Mouse (Mus musculus) heart, embryonic 14.5 days (tissue): ENCODE results near the gene Bcl9l. TPM values are rescaled to one million over a fixed set of nuclear protein-coding genes. Genes with fewer than 3 reads are reported as not detected.
A peak's percentile ranks its signal among the peaks of the same experiment; 100 is the strongest.

Source experiments
- ATAC-seq: fragments of 200-750 bp; cut with Nextera tagmentation; 2 replicates; pipeline ENCODE4 v1.8.0; 2017; ENCODE audit warnings: low read depth, moderate TSS enrichment; ENCODE audit not compliant: insufficient number of reproducible peaks, insufficient read depth, low FRiP score
- H3K27ac ChIP-seq, 2 experiments: fragments of 200-500 bp in 1 of 2; fragments of 300-500 bp in 1 of 2; sonication (generic) in 1 of 2; replicated peaks in 1 of 2; 2 replicates each; pipeline ENCODE4 v1.5.1; 2012 to 2014; ENCODE audit warnings: low read depth in 2 of 2, low read length in 2 of 2, control low read depth in 1 of 2, mild to moderate bottlenecking in 1 of 2, mixed read lengths in 1 of 2; ENCODE audit not compliant: control insufficient read depth in 1 of 2, insufficient read depth in 1 of 2
- H3K27me3 ChIP-seq: fragments of 300-500 bp; sonication (generic); 2 replicates; pipeline ENCODE4 v1.6.1; 2014; ENCODE audit warnings: mild to moderate bottlenecking, low read length, control low read depth; ENCODE audit not compliant: control insufficient read depth, insufficient read depth
- H3K36me3 ChIP-seq: fragments of 300-500 bp; sonication (generic); 2 replicates; pipeline ENCODE4 v1.6.1; 2014; ENCODE audit warnings: mild to moderate bottlenecking, control low read depth, low read length, mixed read lengths; ENCODE audit not compliant: control insufficient read depth, insufficient read depth
- H3K4me1 ChIP-seq, 2 experiments: fragments of 200-500 bp in 1 of 2; fragments of 300-500 bp in 1 of 2; sonication (generic) in 1 of 2; 2 replicates each; pipeline ENCODE4 v1.6.1; 2012 to 2014; ENCODE audit warnings: low read length in 2 of 2, control low read depth in 1 of 2, mixed read lengths in 1 of 2; ENCODE audit not compliant: control insufficient read depth in 2 of 2, insufficient read depth in 2 of 2
- H3K4me2 ChIP-seq: fragments of 300-500 bp; sonication (generic); 2 replicates; pipeline ENCODE4 v1.6.1; 2014; ENCODE audit warnings: mild to moderate bottlenecking, low read length
- H3K4me3 ChIP-seq, 2 experiments: fragments of 200-500 bp in 1 of 2; fragments of 300-500 bp in 1 of 2; sonication (generic) in 1 of 2; 2 replicates each; pipeline ENCODE4 v1.5.1; 2012 to 2014; ENCODE audit warnings: low read length in 2 of 2, mild to moderate bottlenecking in 2 of 2, control low read depth in 1 of 2, low read depth in 1 of 2, moderate library complexity in 1 of 2; ENCODE audit not compliant: control insufficient read depth in 1 of 2, insufficient read depth in 1 of 2
- H3K9ac ChIP-seq: fragments of 300-500 bp; sonication (generic); 2 replicates; pipeline ENCODE4 v1.6.1; 2014; ENCODE audit warnings: mild to moderate bottlenecking, low read length
- H3K9me3 ChIP-seq: fragments of 300-500 bp; sonication (generic); 2 replicates; pipeline ENCODE4 v1.6.1; 2016; ENCODE audit warnings: low read length, control low read depth; ENCODE audit not compliant: control insufficient read depth
- WGBS: fragments of 180-500 bp; shearing (Covaris S2); extraction: QIAGEN DNeasy Blood & Tissue Kit; methylation state at CpG from one replicate; pipeline ENCODE4 v1.1.7; 2014; 5-methylcytosine and 5-hydroxymethylcytosine counted together
- polyA plus RNA-seq: library from polyadenylated mRNA; unstranded; fragments of >200 nt; fragmentation: Nextera tagmentation; extraction: Ambion mirVana; gene quantifications from 2 replicates; pipeline ENCODE4 v1.2.1, GENCODE M21; 2014

Bcl9l gene
- polyA plus RNA-seq, 1 experiment from 2014 or later, result 12.5 TPM

DNA sequence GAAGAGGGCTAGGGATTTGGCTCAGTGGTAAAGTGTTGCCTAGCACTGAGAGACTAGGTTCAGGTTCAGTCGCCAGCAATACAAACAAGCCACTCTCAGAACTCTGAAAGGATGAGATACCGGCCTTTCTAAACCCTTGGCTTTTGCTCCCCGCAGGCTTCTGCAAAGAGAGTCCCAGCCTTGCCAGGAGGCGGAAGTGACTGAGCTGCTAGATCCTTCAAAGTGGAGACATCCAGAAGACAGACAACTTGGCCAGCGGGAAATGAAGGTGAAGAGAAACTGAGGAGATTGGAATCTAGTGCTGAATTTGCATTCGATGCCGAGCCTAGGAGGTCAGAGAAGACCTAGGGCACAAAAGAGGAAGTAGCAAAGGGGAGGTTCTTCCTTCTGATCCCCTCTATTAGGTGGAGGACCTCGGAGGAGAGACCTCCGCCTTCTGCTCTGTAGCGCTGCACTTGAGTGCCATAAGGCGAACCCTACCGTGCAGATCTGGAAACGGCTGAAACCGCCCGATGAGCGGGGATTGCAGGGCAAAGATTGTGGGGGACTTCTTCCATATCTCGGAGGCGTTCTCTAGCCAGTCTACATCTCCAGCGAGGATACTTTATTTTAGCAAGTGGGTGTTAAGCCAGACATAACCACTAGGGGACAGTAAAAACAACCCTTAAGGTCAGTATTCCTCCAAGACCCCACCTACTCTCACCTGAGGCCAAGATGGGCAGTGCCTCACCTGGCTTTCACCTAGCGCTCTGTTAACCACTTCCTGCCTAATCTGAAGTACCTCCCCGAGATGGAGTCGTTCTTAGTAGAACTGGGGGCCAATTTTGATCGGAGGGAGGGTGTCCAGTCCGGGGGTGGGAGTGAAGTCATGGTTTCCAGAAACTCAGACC lies 5.0 kb upstream of the Bcl9l start:
- Histone ChIP-seq H3K36me3 (no peaks in the 10 kb centered on the region), H3K27me3 (no peaks in the 10 kb centered on the region), H3K4me2 (peak overlapping the region; percentile 99), H3K4me1 (peaks cover 6 to 33% of the 10 kb centered on the region in 2 experiments), H3K27ac (peak overlapping the region; percentile 81 to 98), H3K9ac (peak overlapping the region; percentile 89), H3K4me3 (peak overlapping the region; percentile 63 to 66), H3K9me3 (no peaks in the 10 kb centered on the region)
- ATAC-seq, result no peak
- 5% methylated on average over 24 of the region's 24 CpGs for WGBS

DNA sequence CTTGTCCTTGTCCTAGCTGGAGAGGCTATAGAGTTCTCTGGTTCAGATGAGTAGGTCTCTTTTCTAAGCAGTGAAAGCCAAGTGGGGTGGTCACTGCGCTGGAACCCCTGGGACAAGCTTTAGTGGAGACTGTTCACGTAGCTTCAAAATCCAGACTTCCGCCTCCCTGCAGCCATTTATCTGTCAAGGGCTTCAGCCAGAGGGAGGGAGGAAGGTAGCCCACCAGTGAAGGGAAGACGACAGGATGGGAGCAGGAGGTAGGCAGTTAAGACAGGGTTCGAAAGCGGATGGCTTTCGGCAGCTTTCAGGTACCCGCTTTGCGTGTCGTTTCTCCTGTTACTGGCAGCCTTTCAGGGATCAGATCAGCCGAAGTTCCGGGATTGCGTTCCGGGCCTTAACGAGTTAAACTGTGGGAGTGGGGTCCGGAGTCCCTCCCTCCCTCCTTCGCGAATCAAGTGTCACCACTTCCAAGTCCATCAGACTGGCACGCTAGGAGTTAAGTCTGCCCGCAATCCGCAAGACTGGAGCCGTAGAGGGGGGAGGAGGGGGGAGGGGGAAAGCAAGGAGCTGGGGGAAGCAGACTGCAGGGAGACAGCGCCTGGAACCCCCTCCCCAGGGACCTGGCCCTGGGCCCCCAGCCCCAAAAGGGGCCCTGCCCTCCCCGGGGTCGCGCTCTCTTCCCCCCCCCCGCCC lies 4.2 kb upstream of the Bcl9l start:
- peak overlapping the region; percentile 63 to 66 for H3K4me3 ChIP-seq
- WGBS, result 0% methylated on average over 23 of the region's 27 CpGs
- peak overlapping the region; percentile 89 for H3K9ac ChIP-seq

GRCm38 (mm10) chr9:44478959-44479605 lies 3.5 kb upstream of the Bcl9l start:
- peak; percentile 40 for ATAC-seq
- H3K9ac ChIP-seq, result peak overlapping the region; percentile 89

More for the DNA sequence above, 4.2 kb upstream of the Bcl9l start:
- Histone ChIP-seq H3K27ac (peak overlapping the region; percentile 81 to 98), H3K4me2 (peak overlapping the region; percentile 99), H3K4me1 (peaks cover 6 to 33% of the 10 kb centered on the region in 2 experiments), H3K27me3 (no peaks in the 10 kb centered on the region), H3K36me3 (no peaks in the 10 kb centered on the region), H3K9me3 (no peaks in the 10 kb centered on the region)
- ATAC-seq, result peak; percentile 31

DNA sequence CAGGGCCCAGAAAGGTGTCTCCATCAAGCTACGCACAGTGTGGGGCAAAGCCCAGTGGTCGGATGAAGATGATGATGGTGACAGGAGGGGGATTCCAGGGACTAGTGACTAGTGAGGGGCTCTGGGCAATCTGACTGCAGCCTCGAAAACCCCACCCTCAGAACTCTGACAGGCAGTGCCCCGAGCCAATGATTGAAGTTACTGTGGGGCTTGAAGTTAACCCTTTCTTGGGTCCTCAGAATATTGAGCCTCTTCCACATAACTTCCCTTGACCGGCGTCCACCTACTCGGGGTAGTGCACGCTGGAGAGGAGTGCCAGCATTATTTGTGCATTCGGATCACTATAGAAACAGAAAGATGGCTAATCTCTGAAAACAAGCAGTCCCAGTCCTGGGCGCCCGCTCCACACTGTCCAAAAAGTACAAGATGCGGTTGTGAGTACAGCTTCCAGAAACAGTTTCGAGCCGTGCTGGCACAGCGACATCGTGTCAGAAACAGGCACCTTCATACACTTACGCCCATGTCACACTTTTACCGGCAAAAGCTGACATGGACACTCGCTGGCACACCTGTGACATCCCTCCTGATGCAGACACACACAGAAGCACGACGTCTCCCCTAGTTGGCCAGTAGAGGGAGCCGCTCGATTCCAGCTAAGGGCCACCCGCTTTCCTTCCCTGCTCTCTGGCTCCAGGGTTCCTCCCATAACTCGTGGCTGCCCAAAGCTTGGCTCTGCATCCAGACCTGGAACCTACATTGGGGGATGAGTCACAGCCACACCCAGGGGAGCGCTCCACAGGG lies 2.8 kb upstream of the Bcl9l start:
- H3K36me3 ChIP-seq, result no peaks in the 10 kb centered on the region
- no peaks in the 10 kb centered on the region for H3K9me3 ChIP-seq
- ATAC-seq, result peak; percentile 31; the same call in 1 of the 2 replicates
- H3K4me2 ChIP-seq, result peak overlapping the region; percentile 99
- H3K27me3 ChIP-seq, result no peaks in the 10 kb centered on the region
- 0% methylated on average over 26 of the region's 26 CpGs for WGBS
- peaks cover 10 to 34% of the 10 kb centered on the region in 2 experiments for H3K4me1 ChIP-seq
- peak overlapping the region; percentile 61 to 66 for H3K4me3 ChIP-seq
- peak overlapping the region; percentile 90 to 98 for H3K27ac ChIP-seq
- peak overlapping the region; percentile 89 for H3K9ac ChIP-seq

More at GRCm38 (mm10) chr9:44478959-44479605, 3.5 kb upstream of the Bcl9l start:
- no peaks in the 10 kb centered on the region for H3K9me3 ChIP-seq
- H3K36me3 ChIP-seq, result no peaks in the 10 kb centered on the region
- H3K4me1 ChIP-seq, result peaks cover 7 to 34% of the 10 kb centered on the region in 2 experiments
- no peaks in the 10 kb centered on the region for H3K27me3 ChIP-seq
- under 1% methylated on average over 29 of the region's 29 CpGs for WGBS
- H3K27ac ChIP-seq, result peak overlapping the region; percentile 90 to 98
- peak overlapping the region; percentile 61 to 66 for H3K4me3 ChIP-seq
- H3K4me2 ChIP-seq, result peak overlapping the region; percentile 99

- Histone ChIP-seq H3K9me3 (no peaks in the 10 kb centered on the region), H3K4me3 (peak overlapping the region; percentile 25 to 68; a peak in 2 of 4 replicates), H3K4me2 (peak overlapping the region; percentile 73), H3K9ac (peak overlapping the region; percentile 95; the same call in 1 of the 2 replicates), H3K4me1 (peaks cover 31 to 55% of the 10 kb centered on the region in 2 experiments), H3K27me3 (no peaks in the 10 kb centered on the region), H3K36me3 (no peaks in the 10 kb centered on the region), H3K27ac (peak overlapping the region in 1 of 2 experiments; percentile 93; a peak in 2 of 4 replicates)
- ATAC-seq, result no peak
- WGBS, result 20% methylated on average over 3 of the region's 3 CpGs
These were observed 513 bp upstream of the Bcl9l start for GRCm38 (mm10) chr9:44482112-44482511.

- Histone ChIP-seq H3K4me2 (peak overlapping the region; percentile 73), H3K27ac (peak overlapping the region; percentile 56 to 93), H3K27me3 (no peaks in the 10 kb centered on the region), H3K4me3 (peak overlapping the region; percentile 68 to 95), H3K36me3 (no peaks in the 10 kb centered on the region), H3K9ac (peak overlapping the region; percentile 95), H3K9me3 (no peaks in the 10 kb centered on the region), H3K4me1 (peaks cover 41 to 57% of the 10 kb centered on the region in 2 experiments)
- no peak for ATAC-seq
- WGBS, result under 1% methylated on average over 39 of the region's 39 CpGs
These were observed 450 bp downstream of the Bcl9l start for GRCm38 (mm10) chr9:44483041-44483509.
